Mouse (Mus musculus): ENCODE data around the gene Trit1. TPM values are rescaled to one million over a fixed set of nuclear protein-coding genes. Genes with fewer than 3 reads are reported as not detected.
A peak's percentile ranks its signal among the peaks of the same experiment; 100 is the strongest.

Trit1 gene
- 9.2 and 11.2 TPM in 2 replicates for total RNA-seq (2014; rRNA removed)
- 3.2 and 4.3 TPM in 2 replicates for polyA plus RNA-seq (2012; rRNA removed)

DNA sequence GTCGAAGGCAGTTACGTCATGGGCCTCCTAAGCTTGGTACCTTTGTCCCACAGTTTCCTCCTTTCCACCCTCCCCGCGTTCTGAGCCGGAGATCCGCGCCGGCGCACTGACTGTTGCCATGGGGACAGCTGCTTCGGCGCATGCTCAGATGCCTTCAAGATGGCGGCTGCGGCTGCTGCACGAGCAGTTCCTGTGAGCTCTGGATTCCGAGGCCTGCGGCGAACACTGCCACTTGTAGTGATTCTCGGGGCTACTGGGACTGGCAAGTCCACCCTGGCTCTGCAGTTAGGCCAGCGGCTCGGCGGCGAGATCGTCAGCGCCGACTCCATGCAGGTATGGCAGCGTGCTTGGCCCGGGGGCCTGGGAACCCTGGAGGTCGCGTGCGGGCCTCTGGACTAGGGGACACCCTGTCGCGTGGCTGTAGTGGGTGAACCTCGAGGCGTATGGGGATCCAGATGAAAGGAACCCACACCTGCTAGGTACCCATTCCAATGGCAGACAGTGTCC lies at the start of gene Trit1:
TSS of gene Trit1 (plus strand) at position 147 of the 507 bp plus-strand sequence.
- peaks cover 18% of the 10 kb centered on the region; the same call in 1 of the 2 replicates for H3K79me2 ChIP-seq (ENCODE audit: control insufficient read depth, insufficient read depth, low read length)
- no peaks in the 10 kb centered on the region for H3K36me3 ChIP-seq (ENCODE audit: control insufficient read depth, insufficient read depth, low read length)
- H3K27ac ChIP-seq (replicated peaks; ENCODE audit: insufficient read depth, low read depth, low read length) = peak within 1 kb of the TSS; percentile 80
- TF ChIP-seq CTCF (IDR thresholded peaks at IDR 0.05; ENCODE audit: low read depth, low read length) (no peak), POLR2A (IDR thresholded peaks at IDR 0.05; ENCODE audit: extremely low read depth, insufficient read depth, low read length) (peak; percentile 84; the same call in 1 of the 2 replicates)
- H3K27me3 ChIP-seq (ENCODE audit: control insufficient read depth, insufficient read depth, low read length) = no peaks in the 10 kb centered on the region
- peak; percentile 82 for DNase-seq (ENCODE audit: extremely low read depth, low read depth, low spot score)
- H3K9ac ChIP-seq (ENCODE audit: low read depth, low read length) = peak within 1 kb of the TSS; percentile 94
- H3K4me3 ChIP-seq (ENCODE audit: insufficient read depth, low read depth, low read length) = peak within 1 kb of the TSS; percentile 93
- peaks cover 14% of the 10 kb centered on the region for H3K4me1 ChIP-seq (ENCODE audit: control insufficient read depth, insufficient read depth, low read length)
- WGBS = under 1% methylated on average over 34 of the region's 34 CpGs

DNA sequence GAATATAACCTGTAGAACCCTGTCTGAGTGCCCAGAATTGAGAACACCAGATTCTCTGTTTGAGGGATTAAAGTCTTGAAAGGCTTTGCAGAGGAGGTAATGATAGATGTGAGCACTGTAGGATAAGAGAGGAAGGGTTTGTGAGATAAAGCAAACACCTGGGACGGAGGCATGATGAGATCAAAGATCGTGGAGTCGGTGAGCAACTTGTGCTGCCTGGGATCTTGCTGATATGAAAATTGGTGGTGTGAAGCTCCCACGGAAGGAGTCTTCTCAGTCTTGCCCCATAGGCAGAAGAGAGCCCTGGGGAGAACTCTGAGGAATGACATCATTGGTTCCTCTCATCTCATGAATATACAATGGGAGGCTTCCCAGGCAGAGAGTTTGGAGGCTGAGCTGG lies 48.3 kb upstream of the Trit1 start:
- DNase-seq (ENCODE audit: extremely low read depth, low read depth, low spot score) = no peak
- no peak overlapping the region for H3K9ac ChIP-seq (ENCODE audit: low read depth, low read length)
- no peak overlapping the region for H3K27ac ChIP-seq (replicated peaks; ENCODE audit: insufficient read depth, low read depth, low read length)
- H3K36me3 ChIP-seq (ENCODE audit: control insufficient read depth, insufficient read depth, low read length) = no peaks in the 10 kb centered on the region
- H3K4me1 ChIP-seq (ENCODE audit: control insufficient read depth, insufficient read depth, low read length) = peaks cover 13% of the 10 kb centered on the region
- H3K27me3 ChIP-seq (ENCODE audit: control insufficient read depth, insufficient read depth, low read length) = no peaks in the 10 kb centered on the region
- WGBS = 58% methylated on average over 4 of the region's 4 CpGs
- no peaks in the 10 kb centered on the region for H3K79me2 ChIP-seq (ENCODE audit: control insufficient read depth, insufficient read depth, low read length)
- H3K4me3 ChIP-seq (ENCODE audit: insufficient read depth, low read depth, low read length) = no peak overlapping the region
- TF ChIP-seq CTCF (IDR thresholded peaks at IDR 0.05; ENCODE audit: low read depth, low read length) (no peak), POLR2A (IDR thresholded peaks at IDR 0.05; ENCODE audit: extremely low read depth, insufficient read depth, low read length) (no peak)

DNA sequence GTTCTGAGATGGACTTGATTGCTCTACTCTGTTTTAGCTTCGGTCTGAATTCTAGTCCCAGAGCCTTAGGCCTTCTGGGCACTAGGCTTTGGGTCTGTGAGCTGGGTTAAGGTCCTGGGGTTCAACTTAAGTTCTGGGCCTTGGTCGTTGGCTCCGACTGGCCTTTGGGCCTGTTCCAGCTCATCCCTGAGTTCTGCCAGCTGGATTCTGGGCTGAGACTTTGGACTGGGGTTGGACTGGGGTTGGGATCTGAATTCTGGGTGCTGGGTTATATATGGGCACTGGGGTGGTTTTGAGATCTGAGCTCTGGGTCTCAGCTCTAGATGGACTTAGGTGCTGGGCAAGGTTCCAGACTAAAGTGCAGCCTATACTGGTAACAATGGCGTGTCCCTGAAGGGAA lies 45.2 kb upstream of the Trit1 start:
- Histone ChIP-seq H3K27me3 (ENCODE audit: control insufficient read depth, insufficient read depth, low read length) (no peaks in the 10 kb centered on the region), H3K4me3 (ENCODE audit: insufficient read depth, low read depth, low read length) (no peak overlapping the region), H3K79me2 (ENCODE audit: control insufficient read depth, insufficient read depth, low read length) (no peaks in the 10 kb centered on the region), H3K27ac (replicated peaks; ENCODE audit: insufficient read depth, low read depth, low read length) (peak overlapping the region; percentile 48), H3K9ac (ENCODE audit: low read depth, low read length) (no peak overlapping the region; the same call in 1 of the 2 replicates), H3K36me3 (ENCODE audit: control insufficient read depth, insufficient read depth, low read length) (no peaks in the 10 kb centered on the region), H3K4me1 (ENCODE audit: control insufficient read depth, insufficient read depth, low read length) (peaks cover 11% of the 10 kb centered on the region)
- TF ChIP-seq CTCF (IDR thresholded peaks at IDR 0.05; ENCODE audit: low read depth, low read length) = no peak
- TF ChIP-seq POLR2A (IDR thresholded peaks at IDR 0.05; ENCODE audit: extremely low read depth, insufficient read depth, low read length) = no peak
- peak; percentile 96 for DNase-seq (ENCODE audit: extremely low read depth, low read depth, low spot score)
- WGBS = 24% methylated on average over 4 of the region's 4 CpGs

DNA sequence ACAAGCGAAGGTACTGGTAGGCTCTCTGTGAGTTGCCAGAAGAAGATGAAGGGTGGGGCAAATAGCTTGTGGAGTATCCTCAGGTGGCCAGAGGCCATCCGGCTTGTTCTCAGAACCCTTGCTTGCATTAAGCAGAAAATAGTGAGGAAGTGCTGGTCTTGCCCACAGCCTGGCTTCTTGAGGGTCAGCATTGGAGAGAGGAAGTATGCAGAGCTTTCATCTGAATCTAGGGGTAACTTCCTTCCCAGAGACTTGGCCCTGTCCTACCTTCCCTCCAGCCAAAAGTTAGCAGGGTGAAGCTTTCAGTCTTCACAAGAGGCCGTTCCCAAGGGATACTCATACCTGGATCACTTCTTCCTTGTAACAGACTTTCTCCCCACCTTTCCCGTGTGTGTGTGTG lies 44.8 kb upstream of the Trit1 start:
- TF ChIP-seq CTCF (IDR thresholded peaks at IDR 0.05; ENCODE audit: low read depth, low read length) (no peak), POLR2A (IDR thresholded peaks at IDR 0.05; ENCODE audit: extremely low read depth, insufficient read depth, low read length) (no peak)
- Histone ChIP-seq H3K79me2 (ENCODE audit: control insufficient read depth, insufficient read depth, low read length) (no peaks in the 10 kb centered on the region), H3K9ac (ENCODE audit: low read depth, low read length) (no peak overlapping the region; the same call in 1 of the 2 replicates), H3K36me3 (ENCODE audit: control insufficient read depth, insufficient read depth, low read length) (no peaks in the 10 kb centered on the region), H3K27me3 (ENCODE audit: control insufficient read depth, insufficient read depth, low read length) (no peaks in the 10 kb centered on the region), H3K4me1 (ENCODE audit: control insufficient read depth, insufficient read depth, low read length) (peaks cover 12% of the 10 kb centered on the region), H3K4me3 (ENCODE audit: insufficient read depth, low read depth, low read length) (no peak overlapping the region), H3K27ac (replicated peaks; ENCODE audit: insufficient read depth, low read depth, low read length) (peak overlapping the region; percentile 48)
- no peak for DNase-seq (ENCODE audit: extremely low read depth, low read depth, low spot score)
- 73% methylated on average over 4 of the region's 4 CpGs for WGBS

DNA sequence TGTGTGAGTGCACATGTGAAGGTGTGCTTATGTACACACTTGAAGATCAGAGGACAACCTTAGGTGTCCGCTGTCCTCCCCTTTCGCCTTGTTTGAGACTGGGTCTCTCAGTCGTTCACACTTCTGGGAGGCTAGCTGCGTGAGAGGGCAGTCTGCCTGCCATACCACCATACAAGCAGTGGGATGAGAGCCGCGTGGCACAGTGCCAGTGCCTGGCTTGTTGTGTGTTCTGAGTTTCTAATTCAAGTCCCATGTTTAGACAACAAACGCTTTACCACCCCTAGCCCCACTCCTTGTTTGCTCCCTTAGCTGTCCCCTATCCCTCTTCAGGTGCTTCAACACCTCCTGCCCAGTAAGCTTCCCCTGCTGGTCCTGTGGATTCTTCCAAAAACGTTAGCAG lies 44.3 kb upstream of the Trit1 start:
- no peaks in the 10 kb centered on the region for H3K27me3 ChIP-seq (ENCODE audit: control insufficient read depth, insufficient read depth, low read length)
- no peak for DNase-seq (ENCODE audit: extremely low read depth, low read depth, low spot score)
- TF ChIP-seq POLR2A (IDR thresholded peaks at IDR 0.05; ENCODE audit: extremely low read depth, insufficient read depth, low read length) (no peak), CTCF (IDR thresholded peaks at IDR 0.05; ENCODE audit: low read depth, low read length) (no peak)
- peak overlapping the region; percentile 48; the same call in 1 of the 2 replicates for H3K27ac ChIP-seq (replicated peaks; ENCODE audit: insufficient read depth, low read depth, low read length)
- no peak overlapping the region for H3K4me3 ChIP-seq (ENCODE audit: insufficient read depth, low read depth, low read length)
- no peaks in the 10 kb centered on the region for H3K36me3 ChIP-seq (ENCODE audit: control insufficient read depth, insufficient read depth, low read length)
- H3K4me1 ChIP-seq (ENCODE audit: control insufficient read depth, insufficient read depth, low read length) = peaks cover 14% of the 10 kb centered on the region
- no peak overlapping the region for H3K9ac ChIP-seq (ENCODE audit: low read depth, low read length)
- 70% methylated on average over 8 of the region's 8 CpGs for WGBS
- H3K79me2 ChIP-seq (ENCODE audit: control insufficient read depth, insufficient read depth, low read length) = no peaks in the 10 kb centered on the region

DNA sequence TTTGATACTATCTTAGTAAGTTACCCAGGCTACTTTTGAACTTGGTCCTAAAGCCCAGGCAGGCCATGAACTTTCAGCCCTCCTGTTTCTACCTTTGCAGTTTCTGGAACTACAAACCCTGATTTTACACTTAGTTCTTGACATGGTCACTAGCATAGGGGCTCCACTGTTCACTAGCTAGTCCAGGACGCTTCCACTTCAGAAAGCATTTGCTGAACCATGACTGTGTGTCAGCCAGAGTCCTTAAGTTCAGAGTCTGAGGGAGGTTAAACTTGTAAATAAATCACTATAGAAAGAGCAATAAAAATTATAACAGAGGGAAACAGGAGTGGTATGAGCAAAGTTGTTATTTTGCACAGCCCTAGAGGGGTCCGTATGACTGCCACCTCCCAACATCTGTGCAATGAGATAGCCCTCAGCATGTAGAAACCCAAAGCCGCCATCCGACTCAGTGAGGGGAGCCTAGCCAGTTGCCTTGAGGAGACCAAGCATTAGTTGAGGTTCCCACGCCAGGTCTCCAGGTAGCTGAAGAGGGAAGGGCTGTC lies 41.3 kb upstream of the Trit1 start:
- H3K4me1 ChIP-seq (ENCODE audit: control insufficient read depth, insufficient read depth, low read length) = peaks cover 31% of the 10 kb centered on the region
- no peaks in the 10 kb centered on the region for H3K27me3 ChIP-seq (ENCODE audit: control insufficient read depth, insufficient read depth, low read length)
- H3K79me2 ChIP-seq (ENCODE audit: control insufficient read depth, insufficient read depth, low read length) = no peaks in the 10 kb centered on the region
- no peak for DNase-seq (ENCODE audit: extremely low read depth, low read depth, low spot score)
- H3K4me3 ChIP-seq (ENCODE audit: insufficient read depth, low read depth, low read length) = no peak overlapping the region
- 89% methylated on average over 5 of the region's 5 CpGs for WGBS
- no peak for TF ChIP-seq POLR2A (IDR thresholded peaks at IDR 0.05; ENCODE audit: extremely low read depth, insufficient read depth, low read length)
- TF ChIP-seq CTCF (IDR thresholded peaks at IDR 0.05; ENCODE audit: low read depth, low read length) = no peak
- no peak overlapping the region for H3K27ac ChIP-seq (replicated peaks; ENCODE audit: insufficient read depth, low read depth, low read length)
- H3K36me3 ChIP-seq (ENCODE audit: control insufficient read depth, insufficient read depth, low read length) = no peaks in the 10 kb centered on the region
- no peak overlapping the region for H3K9ac ChIP-seq (ENCODE audit: low read depth, low read length)
